Mouse (Mus musculus): ENCODE measurements at regions not wholly inside any gene's neighbourhood (a gene's known extent, or its start where the extent isn't known, plus 50 kb on each side); places are given as distances from the start of the nearest gene placed in this dataset.

DNA sequence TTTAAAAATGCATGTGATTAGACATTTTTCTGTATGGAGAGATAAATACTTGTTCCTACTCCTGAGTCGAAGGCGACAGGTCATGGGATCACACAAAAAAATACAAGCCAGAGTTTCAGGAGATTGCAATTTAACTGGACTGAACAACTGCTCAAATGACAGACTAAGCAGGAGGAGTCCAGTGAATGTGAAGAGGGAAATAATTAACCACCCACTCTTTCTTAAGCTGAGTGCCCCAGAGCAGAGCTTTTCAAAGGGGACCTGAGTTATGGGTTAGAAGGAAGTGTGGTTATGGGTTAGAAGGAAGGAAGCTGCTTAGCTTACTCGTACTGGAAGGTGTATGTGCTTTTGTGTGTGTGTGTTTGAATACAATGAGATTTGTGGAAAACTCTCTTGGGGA is 307.1 kb upstream of the Pfkp start:
- TF ChIP-seq CTCF (IDR thresholded peaks at IDR 0.05; ENCODE audit: low read depth): no peak
- no peaks in the 10 kb centered on the region for H3K27me3 ChIP-seq (ENCODE audit: insufficient read depth, low read length)
- H3K4me1 ChIP-seq (ENCODE audit: insufficient read depth, low read length): no peaks in the 10 kb centered on the region
- 68% methylated on average over 3 of the region's 3 CpGs for WGBS
- no peak overlapping the region for H3K27ac ChIP-seq
- no peak for ATAC-seq
- no peak overlapping the region for H3K4me2 ChIP-seq (ENCODE audit: low read depth, low read length)
- H3K4me3 ChIP-seq (ENCODE audit: low read length): no peak overlapping the region
- no peak overlapping the region for H3K9ac ChIP-seq (replicated peaks; ENCODE audit: low read length)
- H3K36me3 ChIP-seq (ENCODE audit: insufficient read depth, low read length): no peaks in the 10 kb centered on the region
- no peaks in the 10 kb centered on the region for H3K9me3 ChIP-seq (ENCODE audit: low read length)
- DNase-seq (ENCODE audit: low spot score): no peak

DNA sequence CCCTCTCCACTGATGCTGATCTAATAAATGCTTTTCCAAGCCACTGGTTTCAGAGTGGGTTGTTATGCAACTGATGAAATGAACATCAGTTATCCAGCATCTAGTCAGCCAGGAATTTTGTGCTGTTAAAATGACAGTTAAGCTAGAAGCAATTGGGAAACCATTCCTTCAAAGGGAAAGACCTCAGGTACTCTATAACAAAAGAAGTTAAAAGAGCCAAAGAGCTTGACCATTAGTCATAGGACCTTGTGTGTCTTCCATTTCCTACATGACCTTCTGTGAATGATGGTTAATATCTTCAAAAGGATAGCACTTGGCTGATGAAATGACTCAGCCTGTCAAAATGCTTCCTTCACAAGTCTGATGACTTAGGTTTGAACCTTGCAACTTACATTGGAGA is 275.6 kb upstream of the Pfkp start:
- no peak for DNase-seq (ENCODE audit: low spot score)
- TF ChIP-seq CTCF (IDR thresholded peaks at IDR 0.05; ENCODE audit: low read depth): no peak
- Histone ChIP-seq H3K27ac (no peak overlapping the region), H3K9ac (replicated peaks; ENCODE audit: low read length) (no peak overlapping the region), H3K4me3 (ENCODE audit: low read length) (no peak overlapping the region), H3K4me1 (ENCODE audit: insufficient read depth, low read length) (no peaks in the 10 kb centered on the region), H3K27me3 (ENCODE audit: insufficient read depth, low read length) (no peaks in the 10 kb centered on the region), H3K36me3 (ENCODE audit: insufficient read depth, low read length) (no peaks in the 10 kb centered on the region), H3K4me2 (ENCODE audit: low read depth, low read length) (no peak overlapping the region), H3K9me3 (ENCODE audit: low read length) (no peaks in the 10 kb centered on the region)
- ATAC-seq: no peak

DNA sequence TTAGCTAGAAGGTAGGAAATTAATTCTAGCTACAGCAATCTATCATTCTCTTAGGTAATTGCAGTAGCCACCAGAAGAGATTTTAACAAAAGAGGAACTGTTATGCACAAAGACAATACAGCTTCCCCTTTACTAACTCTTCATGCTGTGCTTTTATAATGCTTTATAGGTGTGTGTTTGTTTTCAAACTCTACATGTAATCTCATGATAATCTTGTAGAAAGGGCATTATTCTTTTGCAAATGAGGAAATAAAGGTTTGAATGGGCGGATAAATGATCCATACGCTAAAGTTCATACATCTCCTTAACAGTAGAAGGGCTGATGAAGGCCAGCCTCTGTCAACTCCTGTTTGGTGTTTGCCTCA is 273.8 kb upstream of the Pfkp start:
- Histone ChIP-seq H3K27me3 (ENCODE audit: insufficient read depth, low read length) (no peaks in the 10 kb centered on the region), H3K9ac (replicated peaks; ENCODE audit: low read length) (no peak overlapping the region), H3K4me2 (ENCODE audit: low read depth, low read length) (no peak overlapping the region), H3K4me1 (ENCODE audit: insufficient read depth, low read length) (no peaks in the 10 kb centered on the region), H3K27ac (no peak overlapping the region), H3K9me3 (ENCODE audit: low read length) (no peaks in the 10 kb centered on the region), H3K36me3 (ENCODE audit: insufficient read depth, low read length) (no peaks in the 10 kb centered on the region), H3K4me3 (ENCODE audit: low read length) (no peak overlapping the region)
- DNase-seq (ENCODE audit: low spot score): no peak
- ATAC-seq: no peak
- 37% methylated on average over 2 of the region's 2 CpGs for WGBS
- no peak for TF ChIP-seq CTCF (IDR thresholded peaks at IDR 0.05; ENCODE audit: low read depth)

DNA sequence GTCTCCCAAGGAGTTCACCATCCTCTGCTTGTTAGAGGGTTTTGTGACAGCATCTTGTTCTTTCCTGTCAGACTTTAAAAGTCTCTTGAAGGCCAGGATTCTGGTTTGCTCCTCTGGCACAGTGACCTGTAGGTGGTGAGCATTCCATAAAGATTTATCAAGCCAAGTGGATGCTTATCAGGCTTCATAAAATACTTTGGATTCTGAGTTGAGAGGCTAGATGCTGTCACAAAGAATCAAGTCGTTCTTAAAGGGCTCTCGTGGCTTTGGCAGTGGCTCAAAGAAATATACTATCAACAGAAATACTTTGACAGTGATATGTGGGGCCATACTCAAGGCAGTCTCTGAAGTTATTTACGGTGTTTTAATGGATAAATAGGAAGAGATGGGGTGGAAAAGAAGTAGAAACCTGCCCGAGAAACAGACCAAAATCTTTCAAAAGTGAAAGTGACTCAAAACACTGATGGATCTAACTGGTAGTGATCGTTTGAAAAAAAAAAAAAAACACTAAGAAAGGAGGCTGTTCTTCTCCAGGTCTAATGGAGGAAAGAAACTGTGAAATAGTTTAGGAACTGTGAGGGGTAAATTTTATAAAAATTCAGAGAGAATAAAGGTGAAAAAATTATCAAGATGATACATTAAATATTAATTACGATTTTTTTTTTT is 273.2 kb upstream of the Pfkp start:
- Histone ChIP-seq H3K4me3 (ENCODE audit: low read length) (no peak overlapping the region), H3K36me3 (ENCODE audit: insufficient read depth, low read length) (no peaks in the 10 kb centered on the region), H3K9me3 (ENCODE audit: low read length) (no peaks in the 10 kb centered on the region), H3K4me1 (ENCODE audit: insufficient read depth, low read length) (no peaks in the 10 kb centered on the region), H3K4me2 (ENCODE audit: low read depth, low read length) (no peak overlapping the region), H3K27ac (no peak overlapping the region), H3K9ac (replicated peaks; ENCODE audit: low read length) (no peak overlapping the region), H3K27me3 (ENCODE audit: insufficient read depth, low read length) (no peaks in the 10 kb centered on the region)
- 47% methylated on average over 6 of the region's 6 CpGs for WGBS
- TF ChIP-seq CTCF (IDR thresholded peaks at IDR 0.05; ENCODE audit: low read depth): no peak
- ATAC-seq: no peak
- no peak for DNase-seq (ENCODE audit: low spot score)

DNA sequence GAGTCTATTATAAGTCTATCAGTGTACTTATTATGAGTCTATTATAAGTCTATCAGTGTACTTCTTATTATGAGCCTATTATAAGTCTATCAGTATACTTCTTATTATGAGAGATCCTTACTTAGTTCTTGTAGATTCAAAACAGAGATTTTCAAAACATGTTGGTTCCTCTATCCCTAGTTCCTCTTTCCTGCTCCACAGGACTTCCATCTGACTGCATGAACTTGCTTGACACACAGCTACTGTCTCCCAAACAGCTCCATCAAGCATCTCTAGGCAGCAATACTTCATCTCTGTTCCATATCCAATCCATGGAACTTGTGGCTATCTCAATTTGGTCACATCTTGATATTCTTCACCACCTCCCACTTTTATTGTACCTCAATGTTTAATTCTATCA is 257.4 kb upstream of the Pfkp start:
- H3K27me3 ChIP-seq (ENCODE audit: insufficient read depth, low read length): no peaks in the 10 kb centered on the region
- TF ChIP-seq CTCF (IDR thresholded peaks at IDR 0.05; ENCODE audit: low read depth): no peak

DNA sequence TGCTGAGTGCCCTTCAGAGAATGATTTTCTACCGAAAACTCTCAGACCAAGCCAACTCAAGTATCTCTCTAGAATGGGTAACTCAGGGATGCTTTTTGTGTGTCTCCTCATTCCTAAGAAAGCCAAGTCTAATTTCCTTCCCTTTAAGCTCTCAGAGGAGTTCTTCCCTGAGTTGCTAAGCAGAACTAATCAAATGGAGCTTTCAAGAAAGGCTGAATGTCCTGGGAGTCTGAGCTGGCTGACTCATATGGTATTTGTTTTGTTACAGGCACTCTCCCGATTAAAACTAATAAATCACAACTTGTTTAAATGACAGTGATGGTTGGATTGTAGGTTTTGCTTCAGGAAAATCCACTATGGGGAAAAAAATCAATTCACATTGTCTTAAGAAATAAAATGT is 253.1 kb upstream of the Pfkp start:
- no peak overlapping the region for H3K4me2 ChIP-seq (ENCODE audit: low read depth, low read length)
- 0 out of 2 replicates have a peak, but pooled peaks have one; percentile 55 for ATAC-seq
- peak; percentile 12 for DNase-seq (ENCODE audit: low spot score)

More for the DNA sequence above, 257.4 kb upstream of the Pfkp start:
- H3K4me2 ChIP-seq (ENCODE audit: low read depth, low read length): no peak overlapping the region
- DNase-seq (ENCODE audit: low spot score) (no peak), ATAC-seq (no peak)
- no peaks in the 10 kb centered on the region for H3K36me3 ChIP-seq (ENCODE audit: insufficient read depth, low read length)
- no peaks in the 10 kb centered on the region for H3K9me3 ChIP-seq (ENCODE audit: low read length)
- no peaks in the 10 kb centered on the region for H3K4me1 ChIP-seq (ENCODE audit: insufficient read depth, low read length)
- H3K27ac ChIP-seq: no peak overlapping the region
- H3K9ac ChIP-seq (replicated peaks; ENCODE audit: low read length): no peak overlapping the region
- no peak overlapping the region for H3K4me3 ChIP-seq (ENCODE audit: low read length)

DNA sequence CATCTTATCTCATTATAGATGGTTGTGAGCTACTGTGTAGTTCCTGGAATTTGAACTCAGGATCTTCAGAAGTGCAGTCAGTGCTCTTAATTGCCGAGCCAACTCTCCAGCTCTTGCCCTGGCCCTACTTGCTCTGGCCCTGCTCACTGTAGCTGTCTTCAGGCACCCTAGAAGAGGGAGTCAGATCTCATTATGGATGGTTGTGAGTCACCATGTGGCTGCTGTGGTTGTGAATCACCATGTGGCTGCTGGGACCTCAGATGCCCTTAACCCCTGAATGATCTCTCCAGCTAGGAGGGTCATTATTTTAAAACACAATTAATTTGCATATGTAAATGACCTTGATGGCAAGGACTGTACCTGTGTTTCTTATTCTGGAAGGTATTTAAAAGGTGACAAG is 249.1 kb upstream of the Pfkp start:
- no peak for ATAC-seq

More for the DNA sequence above, 253.1 kb upstream of the Pfkp start:
- Histone ChIP-seq H3K36me3 (ENCODE audit: insufficient read depth, low read length) (no peaks in the 10 kb centered on the region), H3K27me3 (ENCODE audit: insufficient read depth, low read length) (no peaks in the 10 kb centered on the region), H3K9me3 (ENCODE audit: low read length) (no peaks in the 10 kb centered on the region), H3K27ac (no peak overlapping the region), H3K4me1 (ENCODE audit: insufficient read depth, low read length) (no peaks in the 10 kb centered on the region), H3K4me3 (ENCODE audit: low read length) (no peak overlapping the region), H3K9ac (replicated peaks; ENCODE audit: low read length) (no peak overlapping the region)
- WGBS: 42% methylated on average over 2 of the region's 2 CpGs
- no peak for TF ChIP-seq CTCF (IDR thresholded peaks at IDR 0.05; ENCODE audit: low read depth)

More for the DNA sequence above, 249.1 kb upstream of the Pfkp start:
- Histone ChIP-seq H3K4me2 (ENCODE audit: low read depth, low read length) (no peak overlapping the region), H3K9ac (replicated peaks; ENCODE audit: low read length) (no peak overlapping the region), H3K4me1 (ENCODE audit: insufficient read depth, low read length) (no peaks in the 10 kb centered on the region), H3K27ac (no peak overlapping the region), H3K4me3 (ENCODE audit: low read length) (no peak overlapping the region), H3K27me3 (ENCODE audit: insufficient read depth, low read length) (no peaks in the 10 kb centered on the region), H3K36me3 (ENCODE audit: insufficient read depth, low read length) (no peaks in the 10 kb centered on the region), H3K9me3 (ENCODE audit: low read length) (no peaks in the 10 kb centered on the region)
- 80% methylated on average over 1 of the region's 1 CpGs for WGBS
- DNase-seq (ENCODE audit: low spot score): no peak
- no peak for TF ChIP-seq CTCF (IDR thresholded peaks at IDR 0.05; ENCODE audit: low read depth)

All from hindbrain, postnatal 0 days (tissue).